ENCODE assay signal across 8 mouse cellular contexts in genomic region chr11:79145283-79146265, GRCm38 (mm10). TPM values are rescaled to one million over a fixed set of nuclear protein-coding genes. Genes with fewer than 3 reads are reported as not detected.
A peak's percentile ranks its signal among the peaks of the same experiment; 100 is the strongest.
DNase-seq lines count a peak whose midpoint lies in the region; ATAC-seq and TF ChIP-seq lines count a peak whose summit lies in the region.

No protein-coding gene starts in this region.

- no peaks in the 10 kb centered on the region for H3K9me3 ChIP-seq in kidney, embryonic 14.5 days (ENCODE audit: control insufficient read depth, low read length)
- no peaks in the 10 kb centered on the region for H3K9me3 ChIP-seq in heart, postnatal 0 days (replicated peaks; ENCODE audit: control insufficient read depth, low read length)
- H3K9me3 ChIP-seq in limb, embryonic 14.5 days (ENCODE audit: control insufficient read depth, low read length), result no peaks in the 10 kb centered on the region
- H3K9me3 ChIP-seq in midbrain, embryonic 16.5 days (replicated peaks; ENCODE audit: control insufficient read depth, low read length, poor library complexity, severe bottlenecking), result no peaks in the 10 kb centered on the region

- no peak for TF ChIP-seq EP300 in heart, postnatal 0 days (IDR thresholded peaks at IDR 0.05; ENCODE audit: low read depth)

- no peaks in the 10 kb centered on the region for H3K27me3 ChIP-seq in kidney, embryonic 14.5 days (ENCODE audit: control insufficient read depth, insufficient read depth, low read length)
- H3K27me3 ChIP-seq in heart, postnatal 0 days (ENCODE audit: control insufficient read depth, insufficient read depth, low read length), result no peaks in the 10 kb centered on the region
- H3K27me3 ChIP-seq in limb, embryonic 14.5 days (ENCODE audit: control insufficient read depth, insufficient read depth, low read length), result no peaks in the 10 kb centered on the region
- H3K27me3 ChIP-seq in midbrain, embryonic 16.5 days (ENCODE audit: control insufficient read depth, insufficient read depth, low read depth, low read length), result no peaks in the 10 kb centered on the region

- peak overlapping the region; percentile 85 for H3K9ac ChIP-seq in kidney, embryonic 14.5 days (ENCODE audit: low read depth, low read length)
- peak overlapping the region; percentile 94 for H3K9ac ChIP-seq in heart, postnatal 0 days (replicated peaks; ENCODE audit: low read depth, low read length)
- H3K9ac ChIP-seq in limb, embryonic 14.5 days (ENCODE audit: low read depth, low read length, severe bottlenecking), result peak overlapping the region; percentile 84
- peak overlapping the region; percentile 91 for H3K9ac ChIP-seq in midbrain, embryonic 16.5 days (ENCODE audit: low read depth, low read length)

- no peak for TF ChIP-seq POLR2A in limb, embryonic 14.5 days (IDR thresholded peaks at IDR 0.05; ENCODE audit: borderline replicate concordance, extremely low read depth, insufficient read depth, insufficient read length)

- no peak for DNase-seq in kidney, adult 18-20 months
- DNase-seq in ES-CJ7 (ENCODE audit: low read depth, low spot score), result peak; percentile 37
- DNase-seq in embryo, embryonic 11.5 days (ENCODE audit: low read depth, low spot score), result peak; percentile 32
- DNase-seq in heart, postnatal 0 days (ENCODE audit: low spot score), result peak; percentile 39
- DNase-seq in limb, embryonic 14.5 days (ENCODE audit: low spot score), result peak; percentile 25
- DNase-seq in T-cell, adult 2 months (ENCODE audit: low spot score), result no peak

- WGBS in kidney, embryonic 14.5 days, result under 1% methylated on average over 57 of the region's 62 CpGs
- WGBS in heart, postnatal 0 days, result under 1% methylated on average over 58 of the region's 62 CpGs
- WGBS in limb, embryonic 14.5 days, result under 1% methylated on average over 55 of the region's 62 CpGs
- WGBS in midbrain, embryonic 16.5 days, result under 1% methylated on average over 55 of the region's 62 CpGs

- TF ChIP-seq CTCF in heart, postnatal 0 days (IDR thresholded peaks at IDR 0.05; ENCODE audit: low read depth), result no peak

- H3K36me3 ChIP-seq in kidney, embryonic 14.5 days (ENCODE audit: control insufficient read depth, insufficient read depth, low read length), result no peaks in the 10 kb centered on the region
- H3K36me3 ChIP-seq in heart, postnatal 0 days (replicated peaks; ENCODE audit: control insufficient read depth, insufficient read depth, low read length), result no peaks in the 10 kb centered on the region
- H3K36me3 ChIP-seq in limb, embryonic 14.5 days (ENCODE audit: control insufficient read depth, insufficient read depth, low read length), result no peaks in the 10 kb centered on the region
- no peaks in the 10 kb centered on the region for H3K36me3 ChIP-seq in midbrain, embryonic 16.5 days (ENCODE audit: control insufficient read depth, insufficient read depth, low read length)

- peaks cover 14% of the 10 kb centered on the region for H3K4me1 ChIP-seq in kidney, embryonic 14.5 days (ENCODE audit: control insufficient read depth, insufficient read depth, low read length)
- H3K4me1 ChIP-seq in heart, postnatal 0 days (ENCODE audit: control insufficient read depth, insufficient read depth), result peaks cover 37% of the 10 kb centered on the region; the same call in 1 of the 2 replicates
- H3K4me1 ChIP-seq in limb, embryonic 14.5 days (ENCODE audit: control insufficient read depth, insufficient read depth, low read length), result peaks cover 25% of the 10 kb centered on the region
- peaks cover 17% of the 10 kb centered on the region for H3K4me1 ChIP-seq in midbrain, embryonic 16.5 days (ENCODE audit: control insufficient read depth, insufficient read depth, low read length)

- peak overlapping the region; percentile 86 for H3K4me3 ChIP-seq in kidney, embryonic 14.5 days (ENCODE audit: low read length)
- H3K4me3 ChIP-seq in heart, postnatal 0 days (ENCODE audit: low read depth, low read length), result peak overlapping the region; percentile 99
- H3K4me3 ChIP-seq in limb, embryonic 14.5 days (replicated peaks; ENCODE audit: low read length), result peak overlapping the region; percentile 71
- peak overlapping the region; percentile 90 for H3K4me3 ChIP-seq in midbrain, embryonic 16.5 days (ENCODE audit: low read depth, low read length)

- H3K4me2 ChIP-seq in kidney, embryonic 14.5 days (replicated peaks; ENCODE audit: low read depth, low read length), result peak overlapping the region; percentile 77
- peak overlapping the region; percentile 82 for H3K4me2 ChIP-seq in heart, postnatal 0 days (ENCODE audit: low read depth, low read length)
- H3K4me2 ChIP-seq in limb, embryonic 14.5 days (replicated peaks; ENCODE audit: low read depth, low read length, severe bottlenecking), result peak overlapping the region; percentile 83
- peak overlapping the region; percentile 79 for H3K4me2 ChIP-seq in midbrain, embryonic 16.5 days (ENCODE audit: low read length)

- ATAC-seq in kidney, embryonic 14.5 days (ENCODE audit: low FRiP score, low TSS enrichment), result peak; percentile 21; the same call in 1 of the 2 replicates
- ATAC-seq in heart, postnatal 0 days (ENCODE audit: insufficient read depth, low read depth), result peak; percentile 40; the same call in 1 of the 2 replicates
- ATAC-seq in limb, embryonic 14.5 days (ENCODE audit: low FRiP score, low read depth), result no peak; the same call in none of the 2 replicates
- ATAC-seq in midbrain, embryonic 16.5 days, result peak; percentile 30

- peak overlapping the region; percentile 69 for H3K27ac ChIP-seq in kidney, embryonic 14.5 days (ENCODE audit: low read depth, low read length)
- peak overlapping the region; percentile 91 for H3K27ac ChIP-seq in heart, postnatal 0 days (ENCODE audit: low read depth)
- H3K27ac ChIP-seq in limb, embryonic 14.5 days (replicated peaks; ENCODE audit: low read depth, low read length), result peak overlapping the region; percentile 89
- H3K27ac ChIP-seq in midbrain, embryonic 16.5 days (ENCODE audit: low read length), result peak overlapping the region; percentile 92

RNA-seq across cellular contexts. Expression of gene Ksr1, which starts 0.6 kb away (rescaled TPM):
- polyA plus RNA-seq in kidney, embryonic 14.5 days (2014; fragmentation: Nextera tagmentation; extraction: Ambion mirVana), result 2.7 and 4.1 TPM in 2 replicates
- 7.7 and 15.2 TPM in 2 replicates for total RNA-seq in heart, postnatal 0 days (2014; rRNA removed; ENCODE audit: low replicate concordance)
- polyA plus RNA-seq in heart, postnatal 0 days (2015; fragmentation: Nextera tagmentation; extraction: Ambion mirVana), result 1.3 and 1.5 TPM in 2 replicates
- polyA plus RNA-seq in limb, embryonic 14.5 days (2012; rRNA removed), result 24.1 and 29.3 TPM in 2 replicates
- polyA plus RNA-seq in limb, embryonic 14.5 days (2014; fragmentation: Nextera tagmentation; extraction: Ambion mirVana), result 8.2 TPM in 2 replicates
- 4.5 and 5.3 TPM in 2 replicates for polyA plus RNA-seq in midbrain, embryonic 16.5 days (2015; fragmentation: Nextera tagmentation; extraction: Ambion mirVana)

Comparison
In these comparisons a context has a peak if more than half of its experiments do, and no peak if none do; other contexts are left out.
1. DNase-seq: peak in ES-CJ7 (single experiment), embryo, embryonic 11.5 days (single experiment), heart, postnatal 0 days (single experiment) and limb, embryonic 14.5 days (single experiment); none in kidney, adult 18-20 months (single experiment) and T-cell, adult 2 months (single experiment).
2. Peak in every context shown above with its lines, with median percentiles within 50 percentile points of each other: H3K27ac ChIP-seq, H3K4me2 ChIP-seq, H3K4me3 ChIP-seq and H3K9ac ChIP-seq.